Mouse (Mus musculus): ENCODE data around the gene Arl8a.

The Arl8a gene

GRCm38 (mm10) chr1:135199014-135199819, 52.6 kb downstream of the Arl8a start:
- DNase-seq (ENCODE audit: low read depth, low spot score), result peak; percentile 66

DNA sequence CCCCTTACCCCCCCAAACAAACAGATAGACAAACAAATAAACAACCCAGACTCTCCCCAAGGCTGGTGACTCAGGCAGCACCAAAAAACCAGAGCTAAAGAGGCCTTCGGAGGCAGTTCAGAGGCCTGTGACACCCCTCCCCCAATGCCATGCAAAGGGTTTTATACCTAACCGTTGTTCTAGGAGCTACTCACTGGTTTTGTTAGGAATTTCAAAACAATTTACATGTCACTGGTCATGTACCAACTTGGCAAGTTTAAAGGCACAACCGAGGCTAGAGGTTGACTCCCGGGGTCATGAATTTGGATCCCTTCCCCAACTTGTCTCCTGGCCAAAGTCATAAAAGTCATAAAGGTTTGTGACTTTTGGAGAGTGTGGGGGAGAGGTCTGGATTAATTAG, 53.8 kb downstream of the Arl8a start:
- DNase-seq (ENCODE audit: low read depth, low spot score), result no peak

DNA sequence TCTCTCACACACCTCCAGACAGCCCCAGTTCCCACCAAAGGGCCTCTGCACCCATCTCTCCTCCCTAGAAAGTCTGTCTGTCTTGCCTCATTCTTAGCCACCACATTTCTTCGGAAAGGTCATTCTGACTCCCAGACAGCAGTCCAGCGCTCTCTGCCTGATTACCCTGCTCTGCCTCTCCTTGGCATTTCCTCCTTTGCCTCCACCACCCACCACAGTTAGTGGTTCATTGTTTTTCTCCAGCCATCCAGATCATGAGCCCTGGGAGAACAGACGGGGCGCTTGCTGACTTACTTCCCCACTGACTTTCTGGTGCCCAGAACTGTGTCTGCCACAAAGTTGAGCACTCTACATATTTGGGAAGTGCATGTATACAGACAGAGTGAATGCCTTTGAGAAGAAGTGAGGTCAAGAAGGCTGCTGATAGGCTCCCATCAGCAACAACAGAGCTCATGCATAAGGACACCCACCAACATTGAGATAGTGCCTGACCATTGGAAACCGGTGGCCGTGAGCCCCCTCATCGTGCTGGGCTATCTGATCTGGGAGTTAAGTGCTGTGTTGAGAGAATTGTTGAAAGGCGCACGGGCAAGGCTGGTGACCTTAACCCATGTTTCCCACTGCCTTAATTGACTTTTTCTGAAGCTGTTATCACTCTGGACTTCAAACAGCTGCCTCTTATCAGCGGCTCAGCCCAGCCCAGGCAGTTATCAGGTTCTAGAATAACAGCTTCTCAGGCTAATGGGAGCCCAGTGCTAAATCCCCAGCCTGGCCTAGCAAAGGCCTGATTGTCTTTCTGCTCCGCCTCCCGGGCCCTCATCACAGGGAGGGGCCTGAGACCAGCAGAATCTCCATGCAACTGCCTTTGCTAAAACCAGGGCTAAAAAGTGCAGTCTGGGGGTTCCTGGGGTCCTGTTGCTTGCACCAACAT, 57.8 kb downstream of the Arl8a start:
- DNase-seq (ENCODE audit: low read depth, low spot score), result no peak

GRCm38 (mm10) chr1:135205257-135205656, 58.6 kb downstream of the Arl8a start:
- no peak for DNase-seq (ENCODE audit: low read depth, low spot score)
